Mouse (Mus musculus) liver, embryonic 16.5 days (tissue): ENCODE data around the gene Tmem174. TPM values are rescaled to one million over a fixed set of nuclear protein-coding genes. Genes with fewer than 3 reads are reported as not detected.

ENCODE experiments used
- ATAC-seq: fragments of 200-750 bp; cut with Nextera tagmentation; 2 replicates; pipeline ENCODE4 v1.8.0; 2017; ENCODE audit warnings: low read depth, mild to moderate bottlenecking, moderate number of reproducible peaks, moderate library complexity
- H3K27ac ChIP-seq: fragments of 300-500 bp; sonication (generic); 2 replicates; pipeline ENCODE4 v1.5.1; 2014; ENCODE audit warnings: mild to moderate bottlenecking, low read length
- H3K27me3 ChIP-seq: fragments of 300-500 bp; sonication (generic); 2 replicates; pipeline ENCODE4 v1.6.1; 2014; ENCODE audit warnings: low read depth, low read length, mixed read lengths; ENCODE audit not compliant: control insufficient read depth, insufficient read depth
- H3K36me3 ChIP-seq: fragments of 300-500 bp; sonication (generic); 2 replicates; pipeline ENCODE4 v1.6.1; 2014; ENCODE audit warnings: mild to moderate bottlenecking; ENCODE audit not compliant: control insufficient read depth, insufficient read depth
- H3K4me1 ChIP-seq: fragments of 300-500 bp; sonication (generic); 2 replicates; pipeline ENCODE4 v1.6.1; 2014; ENCODE audit warnings: low read depth, low read length, mixed read lengths; ENCODE audit not compliant: control insufficient read depth
- H3K4me2 ChIP-seq: fragments of 300-500 bp; sonication (generic); 2 replicates; pipeline ENCODE4 v1.6.1; 2014; ENCODE audit warnings: low read depth, low read length, mixed read lengths
- H3K4me3 ChIP-seq: fragments of 300-500 bp; sonication (generic); 2 replicates; pipeline ENCODE4 v1.5.1; 2014; ENCODE audit warnings: low read depth, mild to moderate bottlenecking, low read length
- H3K9ac ChIP-seq: fragments of 300-500 bp; sonication (generic); 2 replicates; pipeline ENCODE4 v1.6.1; 2014; ENCODE audit warnings: low read depth, low read length
- H3K9me3 ChIP-seq: fragments of 300-500 bp; sonication (generic); replicated peaks from 2 replicates; pipeline ENCODE4 v1.6.1; 2016; ENCODE audit warnings: low read length; ENCODE audit not compliant: control insufficient read depth
- WGBS: fragments of 180-500 bp; shearing (Covaris S2); extraction: QIAGEN DNeasy Blood & Tissue Kit; methylation state at CpG from one replicate; pipeline ENCODE4 v1.1.7; 2014; ENCODE audit not compliant: insufficient replicate concordance; 5-methylcytosine and 5-hydroxymethylcytosine counted together
- polyA plus RNA-seq: library from polyadenylated mRNA; unstranded; fragments of >200 nt; fragmentation: Nextera tagmentation; extraction: Ambion mirVana; gene quantifications from 2 replicates; pipeline ENCODE4 v1.2.1, GENCODE M21; 2015

Tmem174 gene
- polyA plus RNA-seq, 1 experiment from 2014 or later: not detected

- Histone ChIP-seq H3K36me3 (no peaks in the 10 kb centered on the region), H3K4me1 (no peaks in the 10 kb centered on the region), H3K27me3 (no peaks in the 10 kb centered on the region), H3K9ac (no peak overlapping the region), H3K9me3 (no peaks in the 10 kb centered on the region), H3K4me2 (no peak overlapping the region), H3K27ac (no peak overlapping the region), H3K4me3 (no peak overlapping the region)
- 67% methylated on average over 10 of the region's 10 CpGs for WGBS
- ATAC-seq: no peak
These were observed 28.0 kb upstream of the Tmem174 start for GRCm38 (mm10) chr13:98665240-98665639.

GRCm38 (mm10) chr13:98662173-98662675 is 25.0 kb upstream of the Tmem174 start:
- 50% methylated on average over 4 of the region's 4 CpGs for WGBS

DNA sequence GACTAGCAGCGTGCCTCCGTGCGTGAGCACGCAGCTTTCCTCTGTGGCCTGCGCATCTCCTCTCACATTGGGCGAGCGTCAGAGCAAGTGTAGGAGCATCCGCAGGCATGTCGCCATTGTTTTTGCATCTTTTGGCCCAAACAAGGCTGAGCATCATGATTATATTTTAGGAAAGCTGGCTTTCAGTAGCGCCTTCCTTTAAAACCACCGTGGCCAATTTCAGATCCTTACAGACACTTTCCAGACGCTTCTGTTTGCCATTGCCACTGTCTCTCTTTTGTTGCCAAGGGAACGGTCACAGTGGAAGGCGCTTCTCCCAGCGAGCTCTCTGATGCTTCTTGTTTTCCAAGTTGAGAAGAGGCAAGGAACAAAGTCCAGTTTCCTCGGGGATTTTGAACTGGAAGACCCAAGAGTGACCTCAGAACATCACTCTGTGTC is 18.8 kb upstream of the Tmem174 start:
- ATAC-seq: no peak
- Histone ChIP-seq H3K27me3 (no peaks in the 10 kb centered on the region), H3K4me1 (no peaks in the 10 kb centered on the region), H3K4me2 (no peak overlapping the region), H3K36me3 (no peaks in the 10 kb centered on the region), H3K27ac (no peak overlapping the region), H3K4me3 (no peak overlapping the region), H3K9ac (no peak overlapping the region), H3K9me3 (no peaks in the 10 kb centered on the region)
- 76% methylated on average over 16 of the region's 16 CpGs for WGBS

More at GRCm38 (mm10) chr13:98662173-98662675, 25.0 kb upstream of the Tmem174 start:
- no peaks in the 10 kb centered on the region for H3K9me3 ChIP-seq
- no peak overlapping the region for H3K4me2 ChIP-seq
- no peak overlapping the region for H3K9ac ChIP-seq
- ATAC-seq: no peak
- H3K27ac ChIP-seq: no peak overlapping the region
- H3K4me3 ChIP-seq: no peak overlapping the region
- H3K27me3 ChIP-seq: no peaks in the 10 kb centered on the region
- no peaks in the 10 kb centered on the region for H3K4me1 ChIP-seq
- no peaks in the 10 kb centered on the region for H3K36me3 ChIP-seq

DNA sequence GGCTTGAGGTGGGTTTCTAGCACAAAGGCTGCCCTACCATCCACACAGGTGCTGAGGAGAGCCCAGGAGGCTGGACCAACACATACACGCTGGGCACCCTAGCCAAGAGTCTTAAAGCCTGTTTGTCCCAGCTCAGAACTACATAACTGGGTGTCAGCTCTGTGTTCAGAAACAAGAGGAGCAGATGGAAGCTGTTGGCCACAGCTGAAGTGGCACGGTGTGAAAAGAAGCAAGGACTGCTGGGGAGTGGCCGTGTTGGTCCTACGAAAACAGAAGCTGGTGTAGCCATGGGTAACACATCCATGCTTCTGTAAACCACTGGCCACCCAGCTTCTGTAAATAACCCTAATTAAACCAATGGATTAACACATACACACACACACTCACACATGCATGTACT is 18.1 kb upstream of the Tmem174 start:
- no peak for ATAC-seq
- H3K36me3 ChIP-seq: no peaks in the 10 kb centered on the region
- H3K9ac ChIP-seq: no peak overlapping the region
- no peak overlapping the region for H3K27ac ChIP-seq
- H3K27me3 ChIP-seq: no peaks in the 10 kb centered on the region
- H3K9me3 ChIP-seq: no peaks in the 10 kb centered on the region
- H3K4me3 ChIP-seq: no peak overlapping the region
- H3K4me2 ChIP-seq: no peak overlapping the region
- WGBS: 72% methylated on average over 4 of the region's 4 CpGs
- no peaks in the 10 kb centered on the region for H3K4me1 ChIP-seq

DNA sequence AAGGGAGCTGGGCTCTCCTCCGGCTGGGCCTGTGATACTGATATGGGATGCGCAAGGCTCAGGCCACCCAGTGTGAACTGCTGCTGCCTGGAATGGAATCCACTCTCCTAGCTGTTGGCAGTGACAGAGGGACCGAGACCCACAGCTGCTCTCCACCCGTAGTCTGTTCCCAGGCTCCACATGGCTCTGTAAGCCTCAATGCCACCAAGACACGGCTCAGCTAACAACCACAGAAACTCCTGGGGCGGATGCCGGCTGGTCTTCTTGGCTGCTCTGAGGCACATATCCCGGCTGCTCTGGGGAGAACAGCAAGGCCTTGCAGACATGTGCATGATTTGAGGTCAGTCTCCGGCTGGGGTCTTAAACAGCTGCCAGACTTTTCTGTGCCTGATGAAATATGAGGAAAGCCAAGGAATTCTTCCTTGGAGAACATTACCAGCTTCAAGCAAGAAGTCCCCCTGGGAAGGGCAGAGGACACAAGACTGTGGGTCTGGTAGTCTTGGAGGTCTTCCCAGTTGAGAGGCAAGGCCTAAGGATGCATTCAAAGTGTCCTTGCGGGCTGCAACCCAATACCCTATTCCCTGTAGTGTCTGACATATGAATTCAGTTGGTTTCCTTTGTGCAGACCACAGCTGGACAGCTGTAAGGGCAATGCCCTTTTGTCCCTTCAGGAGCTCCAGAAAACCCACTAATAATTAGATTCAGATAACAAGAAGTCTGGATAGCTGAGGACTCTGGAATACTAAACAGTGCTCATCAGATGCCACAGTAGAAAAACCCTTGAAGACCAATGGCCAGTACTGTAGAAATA is 17.1 kb upstream of the Tmem174 start:
- Histone ChIP-seq H3K9me3 (no peaks in the 10 kb centered on the region), H3K4me1 (no peaks in the 10 kb centered on the region), H3K36me3 (no peaks in the 10 kb centered on the region), H3K27ac (no peak overlapping the region), H3K9ac (no peak overlapping the region), H3K4me3 (no peak overlapping the region), H3K4me2 (no peak overlapping the region), H3K27me3 (no peaks in the 10 kb centered on the region)
- no peak for ATAC-seq
- WGBS: 71% methylated on average over 10 of the region's 10 CpGs

- Histone ChIP-seq H3K27me3 (no peaks in the 10 kb centered on the region), H3K4me3 (no peak overlapping the region), H3K36me3 (no peaks in the 10 kb centered on the region), H3K4me2 (no peak overlapping the region), H3K27ac (no peak overlapping the region), H3K9me3 (no peaks in the 10 kb centered on the region), H3K4me1 (no peaks in the 10 kb centered on the region), H3K9ac (no peak overlapping the region)
- ATAC-seq: no peak
- 57% methylated on average over 2 of the region's 2 CpGs for WGBS
These were observed 15.0 kb upstream of the Tmem174 start for GRCm38 (mm10) chr13:98652194-98652593.

GRCm38 (mm10) chr13:98651228-98651977 is 14.2 kb upstream of the Tmem174 start:
- Histone ChIP-seq H3K4me2 (no peak overlapping the region), H3K4me1 (no peaks in the 10 kb centered on the region), H3K4me3 (no peak overlapping the region), H3K36me3 (no peaks in the 10 kb centered on the region), H3K9me3 (no peaks in the 10 kb centered on the region), H3K27me3 (no peaks in the 10 kb centered on the region), H3K9ac (no peak overlapping the region), H3K27ac (no peak overlapping the region)
- WGBS: 53% methylated on average over 17 of the region's 17 CpGs
- no peak for ATAC-seq

DNA sequence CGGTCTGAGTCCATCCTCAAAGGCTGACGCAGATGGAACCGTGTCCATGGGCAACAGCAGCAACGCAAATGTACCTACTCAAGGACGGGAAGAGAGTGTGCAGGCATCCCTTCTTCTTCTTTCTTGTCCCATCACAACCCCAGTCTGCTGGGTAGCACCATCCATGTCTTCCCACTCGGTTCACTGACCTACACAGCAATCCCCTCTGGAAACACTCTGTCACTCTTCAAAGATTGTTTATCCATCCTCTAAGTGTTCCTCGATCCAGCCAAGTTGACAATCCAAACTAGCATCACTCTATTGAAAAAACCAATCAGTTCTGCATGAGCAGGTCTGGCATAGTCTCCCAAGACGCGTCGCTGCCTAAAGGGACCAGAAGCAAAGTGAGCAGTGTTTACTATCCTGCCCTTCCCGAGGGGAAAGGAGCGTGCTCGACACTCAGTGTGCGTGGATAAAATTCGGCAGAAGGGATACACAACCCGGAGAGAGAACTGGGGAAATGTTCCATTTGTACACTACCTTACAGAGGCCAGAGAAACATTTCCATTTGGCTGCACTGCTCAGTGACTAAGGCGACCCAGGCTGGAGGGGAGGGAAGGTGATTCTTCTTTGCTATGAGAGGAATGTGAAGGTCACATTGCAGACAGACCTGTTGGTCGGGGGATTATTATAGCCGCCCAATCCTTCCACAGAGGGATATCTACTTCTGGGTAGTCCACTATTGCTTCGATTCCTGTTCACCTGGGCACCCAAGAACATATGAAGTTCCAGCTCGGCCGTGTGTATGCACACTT is 10.8 kb upstream of the Tmem174 start:
- no peak overlapping the region for H3K27ac ChIP-seq
- no peaks in the 10 kb centered on the region for H3K4me1 ChIP-seq
- H3K4me3 ChIP-seq: no peak overlapping the region
- 68% methylated on average over 22 of the region's 22 CpGs for WGBS
- H3K9me3 ChIP-seq: no peaks in the 10 kb centered on the region
- no peaks in the 10 kb centered on the region for H3K36me3 ChIP-seq
- no peak overlapping the region for H3K9ac ChIP-seq
- H3K4me2 ChIP-seq: no peak overlapping the region
- ATAC-seq: no peak
- H3K27me3 ChIP-seq: no peaks in the 10 kb centered on the region
